Mouse (Mus musculus): Measurements from ENCODE around the gene Lama1. TPM values are rescaled to one million over a fixed set of nuclear protein-coding genes. Genes with fewer than 3 reads are reported as not detected.
A peak's percentile ranks its signal among the peaks of the same experiment; 100 is the strongest.
"Not testable (repeated sequence)": the region's sequence is repeated elsewhere in the genome, so short reads cannot be mapped to it uniquely, and the experiment has no call there.

Lama1 gene
- polyA plus RNA-seq, 1 experiment, result 0.28 TPM

DNA sequence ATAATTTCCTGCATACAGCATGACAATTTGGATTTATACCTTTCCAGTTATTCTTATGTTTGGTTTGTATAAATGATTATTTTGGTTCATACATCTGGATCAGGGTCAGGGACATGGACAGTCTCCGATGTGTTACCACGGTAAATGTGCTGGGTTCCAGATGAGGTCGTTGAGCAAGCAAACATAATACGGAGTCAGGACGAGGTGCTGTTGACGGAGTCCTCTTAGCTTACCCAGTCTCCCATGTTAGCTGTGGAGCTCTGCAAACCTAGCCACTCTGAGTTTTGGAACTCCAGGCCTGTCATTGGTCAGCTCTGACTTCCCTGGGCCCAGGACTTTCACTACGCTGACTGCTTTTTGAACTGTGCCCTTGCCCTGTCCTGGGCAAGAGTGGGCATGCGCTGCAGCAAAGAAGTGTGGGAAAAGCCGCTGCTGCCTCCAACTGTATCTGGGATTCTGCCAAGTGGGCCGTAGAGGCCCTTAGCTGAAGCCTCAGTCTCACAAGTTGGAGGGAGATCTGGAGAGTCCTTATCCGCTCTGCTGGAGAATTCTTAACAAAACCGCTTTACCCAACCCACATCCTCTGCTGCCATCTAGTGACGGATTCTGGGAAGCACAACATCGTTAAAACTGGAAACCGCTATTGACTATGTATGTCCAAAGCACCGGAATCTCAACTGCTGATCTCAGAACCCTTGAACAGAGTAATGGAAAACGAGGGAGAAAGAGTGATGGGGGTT is 140.5 kb downstream of the Lama1 start:
- H3K4me1 ChIP-seq (replicated peaks; ENCODE audit: control insufficient read depth, insufficient read depth, low read length), result no peaks in the 10 kb centered on the region
- TF ChIP-seq POLR2A (IDR thresholded peaks at IDR 0.05; ENCODE audit: control insufficient read depth, extremely low read depth, insufficient read depth, low read length, poor library complexity), result no peak
- TF ChIP-seq CTCF (IDR thresholded peaks at IDR 0.05; ENCODE audit: borderline replicate concordance, control insufficient read depth, extremely low read depth, insufficient read depth, low read length, poor library complexity), result no peak
- DNase-seq, result peak; percentile 12
- no peaks in the 10 kb centered on the region for H3K27me3 ChIP-seq (ENCODE audit: control insufficient read depth, insufficient read depth, low read length)
- no peak overlapping the region for H3K27ac ChIP-seq (ENCODE audit: control insufficient read depth, insufficient read depth, low read length)
- H3K4me3 ChIP-seq (ENCODE audit: control insufficient read depth, insufficient read depth, low read length), result no peak overlapping the region
- WGBS, result 66% methylated on average over 17 of the region's 17 CpGs
- H3K36me3 ChIP-seq (ENCODE audit: control insufficient read depth, insufficient read depth, low read length), result no peaks in the 10 kb centered on the region

DNA sequence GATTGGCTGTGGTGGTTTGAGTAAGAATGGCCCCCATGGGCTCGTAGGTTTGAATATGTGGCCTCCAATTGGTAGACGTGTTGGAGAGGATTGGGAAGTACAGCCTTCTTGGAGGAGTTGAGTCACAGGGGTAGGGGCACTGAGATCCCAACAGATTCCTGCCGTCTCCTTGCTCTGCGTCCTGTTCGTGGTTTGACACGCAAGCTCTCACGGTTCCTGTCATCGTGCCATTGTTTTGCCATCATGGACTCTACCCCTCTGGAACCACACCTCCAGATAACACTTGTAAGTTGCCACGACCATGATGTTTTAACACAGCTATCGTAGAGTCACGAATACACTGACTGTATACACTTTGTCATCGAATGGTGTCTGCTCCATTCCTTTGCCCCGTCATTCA is 141.9 kb downstream of the Lama1 start:
- TF ChIP-seq POLR2A (IDR thresholded peaks at IDR 0.05; ENCODE audit: control insufficient read depth, extremely low read depth, insufficient read depth, low read length, poor library complexity) (no peak), CTCF (IDR thresholded peaks at IDR 0.05; ENCODE audit: borderline replicate concordance, control insufficient read depth, extremely low read depth, insufficient read depth, low read length, poor library complexity) (no peak)
- DNase-seq, result no peak
- Histone ChIP-seq H3K36me3 (ENCODE audit: control insufficient read depth, insufficient read depth, low read length) (no peaks in the 10 kb centered on the region), H3K4me1 (replicated peaks; ENCODE audit: control insufficient read depth, insufficient read depth, low read length) (no peaks in the 10 kb centered on the region), H3K27me3 (ENCODE audit: control insufficient read depth, insufficient read depth, low read length) (no peaks in the 10 kb centered on the region), H3K27ac (ENCODE audit: control insufficient read depth, insufficient read depth, low read length) (no peak overlapping the region), H3K4me3 (ENCODE audit: control insufficient read depth, insufficient read depth, low read length) (no peak overlapping the region)
- 81% methylated on average over 13 of the region's 13 CpGs for WGBS

GRCm38 (mm10) chr17:67841494-67841893 is 144.4 kb downstream of the Lama1 start:
- H3K27me3 ChIP-seq (ENCODE audit: control insufficient read depth, insufficient read depth, low read length); H3K36me3 ChIP-seq (ENCODE audit: control insufficient read depth, insufficient read depth, low read length); H3K4me3 ChIP-seq (ENCODE audit: control insufficient read depth, insufficient read depth, low read length); H3K4me1 ChIP-seq (replicated peaks; ENCODE audit: control insufficient read depth, insufficient read depth, low read length); H3K27ac ChIP-seq (ENCODE audit: control insufficient read depth, insufficient read depth, low read length); DNase-seq: not testable (repeated sequence)
- WGBS, result 97% methylated on average over 2 of the region's 2 CpGs

GRCm38 (mm10) chr17:67861080-67861630 is 164.1 kb downstream of the Lama1 start:
- WGBS, result 93% methylated on average over 10 of the region's 10 CpGs
- no peak for DNase-seq
- Histone ChIP-seq H3K4me1 (replicated peaks; ENCODE audit: control insufficient read depth, insufficient read depth, low read length) (no peaks in the 10 kb centered on the region), H3K27me3 (ENCODE audit: control insufficient read depth, insufficient read depth, low read length) (no peaks in the 10 kb centered on the region), H3K4me3 (ENCODE audit: control insufficient read depth, insufficient read depth, low read length) (no peak overlapping the region), H3K36me3 (ENCODE audit: control insufficient read depth, insufficient read depth, low read length) (no peaks in the 10 kb centered on the region), H3K27ac (ENCODE audit: control insufficient read depth, insufficient read depth, low read length) (no peak overlapping the region)
- TF ChIP-seq CTCF (IDR thresholded peaks at IDR 0.05; ENCODE audit: borderline replicate concordance, control insufficient read depth, extremely low read depth, insufficient read depth, low read length, poor library complexity), result no peak
- no peak for TF ChIP-seq POLR2A (IDR thresholded peaks at IDR 0.05; ENCODE audit: control insufficient read depth, extremely low read depth, insufficient read depth, low read length, poor library complexity)

- H3K4me3 ChIP-seq (ENCODE audit: control insufficient read depth, insufficient read depth, low read length), result no peak overlapping the region
- TF ChIP-seq POLR2A (IDR thresholded peaks at IDR 0.05; ENCODE audit: control insufficient read depth, extremely low read depth, insufficient read depth, low read length, poor library complexity) (no peak), CTCF (IDR thresholded peaks at IDR 0.05; ENCODE audit: borderline replicate concordance, control insufficient read depth, extremely low read depth, insufficient read depth, low read length, poor library complexity) (no peak)
- no peaks in the 10 kb centered on the region for H3K36me3 ChIP-seq (ENCODE audit: control insufficient read depth, insufficient read depth, low read length)
- H3K27ac ChIP-seq (ENCODE audit: control insufficient read depth, insufficient read depth, low read length), result no peak overlapping the region
- 82% methylated on average over 16 of the region's 16 CpGs for WGBS
- H3K4me1 ChIP-seq (replicated peaks; ENCODE audit: control insufficient read depth, insufficient read depth, low read length), result no peaks in the 10 kb centered on the region
- peak; percentile 11 for DNase-seq
- H3K27me3 ChIP-seq (ENCODE audit: control insufficient read depth, insufficient read depth, low read length), result no peaks in the 10 kb centered on the region
Measured at GRCm38 (mm10) chr17:67861744-67862535, 164.9 kb downstream of the Lama1 start.

GRCm38 (mm10) chr17:67864363-67864762 is 167.3 kb downstream of the Lama1 start:
- no peak overlapping the region for H3K27ac ChIP-seq (ENCODE audit: control insufficient read depth, insufficient read depth, low read length)
- H3K4me1 ChIP-seq (replicated peaks; ENCODE audit: control insufficient read depth, insufficient read depth, low read length), result no peaks in the 10 kb centered on the region
- TF ChIP-seq POLR2A (IDR thresholded peaks at IDR 0.05; ENCODE audit: control insufficient read depth, extremely low read depth, insufficient read depth, low read length, poor library complexity) (no peak), CTCF (IDR thresholded peaks at IDR 0.05; ENCODE audit: borderline replicate concordance, control insufficient read depth, extremely low read depth, insufficient read depth, low read length, poor library complexity) (no peak)
- H3K36me3 ChIP-seq (ENCODE audit: control insufficient read depth, insufficient read depth, low read length), result no peaks in the 10 kb centered on the region
- DNase-seq, result no peak
- 95% methylated on average over 10 of the region's 10 CpGs for WGBS
- no peak overlapping the region for H3K4me3 ChIP-seq (ENCODE audit: control insufficient read depth, insufficient read depth, low read length)
- H3K27me3 ChIP-seq (ENCODE audit: control insufficient read depth, insufficient read depth, low read length), result no peaks in the 10 kb centered on the region

Data from thymus, adult 2 months (tissue).